Mouse (Mus musculus): ENCODE results near the gene Nme4.
"Not testable (repeated sequence)": the region's sequence is repeated elsewhere in the genome, so short reads cannot be mapped to it uniquely, and the experiment has no call there.

Gene Nme4

DNA sequence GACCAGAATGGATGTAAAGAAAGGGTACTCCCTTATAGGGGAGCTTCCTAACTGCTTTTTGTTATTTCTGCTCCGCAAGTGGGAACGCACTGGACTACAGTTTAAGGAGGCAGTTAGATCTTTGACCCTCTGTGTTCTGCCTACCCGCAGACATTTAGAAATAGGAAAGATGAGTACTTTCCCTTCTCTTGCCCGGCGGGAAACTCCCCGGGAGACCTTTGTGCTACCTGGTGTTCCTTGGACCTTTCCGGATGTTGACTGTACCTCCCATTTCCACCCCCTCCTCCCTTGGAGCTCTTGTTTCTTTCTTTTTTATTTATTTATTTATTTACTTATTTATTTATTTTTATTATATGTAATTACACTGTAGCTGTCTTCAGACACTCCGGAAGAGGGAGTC, 18.7 kb upstream of the Nme4 start:
- DNase-seq (ENCODE audit: low read depth, low spot score): no peak

DNA sequence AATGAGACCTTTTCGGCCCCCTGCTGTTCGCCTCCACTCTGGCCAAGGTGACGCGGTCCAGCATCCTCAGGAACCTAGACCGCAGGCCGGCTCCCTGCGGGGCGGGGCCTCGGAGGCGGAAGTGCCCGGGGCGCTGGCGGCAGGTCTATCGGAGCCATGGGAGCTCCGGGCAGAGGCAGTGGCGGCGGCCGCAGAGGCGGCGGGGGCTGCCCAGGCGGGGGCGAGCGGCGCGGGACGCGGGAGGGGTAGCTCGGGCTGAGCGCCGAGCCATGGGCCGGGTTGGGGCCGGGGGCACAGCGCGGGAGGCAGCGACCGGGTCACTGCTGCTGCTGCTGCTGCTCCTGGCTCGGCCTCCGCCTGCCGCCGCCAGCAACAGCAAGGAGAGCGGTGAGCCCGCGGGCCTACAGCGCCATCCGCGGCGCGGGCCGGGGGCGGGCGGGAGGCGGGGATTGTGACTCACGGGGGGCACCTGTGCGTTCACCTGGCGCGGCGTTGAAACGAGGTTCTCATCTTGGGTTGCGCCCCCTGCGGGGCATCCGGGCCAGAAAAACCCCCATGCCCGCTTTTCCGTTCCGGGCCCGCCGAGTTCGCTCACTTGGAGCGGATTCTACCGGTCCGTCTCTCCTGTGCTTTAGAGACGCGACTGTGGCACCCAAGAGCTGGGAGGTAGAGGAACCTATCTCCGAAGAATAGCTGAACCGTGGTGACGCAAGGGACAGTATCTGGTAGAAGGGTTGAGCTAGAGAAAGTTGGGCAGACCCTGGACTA, 18.0 kb upstream of the Nme4 start, which contains the start of gene Tmem8:
Tmem8 (plus strand) TSS at position 119 of the 768 bp plus-strand sequence.
- DNase-seq (ENCODE audit: low read depth, low spot score): no peak

DNA sequence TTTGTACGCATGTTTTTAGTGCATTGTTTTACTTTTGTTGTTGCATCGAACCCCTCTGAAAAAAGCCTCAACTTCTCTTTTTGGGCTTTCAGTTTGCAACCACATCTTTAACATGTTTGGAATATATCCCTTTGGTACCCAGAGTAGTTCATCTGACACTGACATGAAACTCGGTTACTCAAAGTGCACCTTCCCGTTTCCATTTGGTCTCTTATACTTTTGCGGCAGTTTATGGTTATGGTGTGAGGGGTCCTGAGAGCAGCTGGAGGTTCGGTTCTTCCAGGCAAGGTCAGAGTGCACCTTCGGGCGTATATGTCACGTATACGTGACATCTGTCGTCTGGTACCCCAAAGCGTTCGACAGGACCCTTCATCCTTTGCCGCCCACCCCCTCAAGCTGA, 17.3 kb upstream of the Nme4 start:
- DNase-seq (ENCODE audit: low read depth, low spot score): no peak

GRCm38 (mm10) chr17:26111722-26112121, 16.3 kb upstream of the Nme4 start:
- no peak for DNase-seq (ENCODE audit: low read depth, low spot score)

- no peak for DNase-seq (ENCODE audit: low read depth, low spot score)
These were observed 15.6 kb upstream of the Nme4 start for GRCm38 (mm10) chr17:26111024-26111423.

DNA sequence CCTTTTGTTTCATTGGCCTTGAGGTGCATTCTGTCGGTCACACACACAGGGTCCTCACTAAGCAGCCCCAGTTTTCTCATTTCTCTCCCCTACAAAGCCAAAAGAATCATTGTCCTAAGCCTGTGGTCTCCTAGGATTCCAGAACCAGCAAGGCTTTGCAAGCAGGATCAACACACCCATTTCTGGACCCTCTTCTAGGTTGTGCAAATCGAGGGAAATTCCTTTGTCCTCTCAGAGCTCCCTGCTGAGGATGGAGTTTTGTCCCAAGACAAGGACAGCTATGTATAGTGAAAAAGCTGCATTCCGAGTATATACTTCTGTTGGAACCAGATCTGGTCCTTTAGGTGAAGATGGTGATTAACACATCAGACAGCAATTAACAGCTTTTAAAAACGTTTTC, 14.8 kb upstream of the Nme4 start:
- no peak for DNase-seq (ENCODE audit: low read depth, low spot score)

GRCm38 (mm10) chr17:26105619-26106018, 10.2 kb upstream of the Nme4 start:
- DNase-seq (ENCODE audit: low read depth, low spot score): no peak

DNA sequence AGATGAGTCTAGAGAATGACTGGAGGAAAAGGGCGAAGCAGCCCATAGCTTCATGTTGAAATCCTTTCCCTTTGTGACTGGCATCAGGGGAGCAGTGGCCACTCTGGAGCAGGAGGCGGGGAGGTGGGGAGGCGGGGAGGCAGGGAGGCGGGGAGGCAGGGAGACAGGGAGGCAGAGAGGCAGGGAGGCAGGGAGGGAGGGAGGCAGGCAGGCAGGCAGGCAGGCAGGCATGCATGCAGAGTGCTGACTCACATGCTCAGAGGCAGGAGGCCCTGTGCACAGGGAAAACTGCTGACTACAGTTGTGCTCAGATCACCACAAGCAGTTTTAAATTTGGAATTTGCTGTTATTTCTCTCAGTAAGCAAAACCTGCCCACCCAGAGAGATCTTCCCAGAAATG, 6.1 kb upstream of the Nme4 start:
- no peak for DNase-seq (ENCODE audit: low read depth, low spot score)

DNA sequence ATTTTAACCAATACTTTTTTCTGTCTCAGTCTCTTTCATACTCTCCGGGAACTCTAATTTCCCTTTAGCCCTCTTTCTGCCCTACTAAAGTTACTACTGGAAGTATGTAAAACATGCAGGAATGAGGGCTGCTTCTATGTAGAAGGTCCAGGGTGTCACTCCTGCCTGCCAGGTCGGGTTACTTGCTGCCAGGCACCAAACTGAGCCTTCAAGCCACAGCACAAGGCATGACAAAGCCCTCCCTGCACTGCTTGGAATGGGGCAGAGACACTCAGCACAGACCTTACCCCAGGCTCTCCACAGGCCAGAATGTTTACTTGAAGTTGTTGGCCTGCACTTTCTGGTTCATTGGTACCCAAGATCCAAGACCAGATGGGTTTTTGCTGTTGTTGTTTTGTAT, 4.8 kb upstream of the Nme4 start:
- DNase-seq (ENCODE audit: low read depth, low spot score): no peak

DNA sequence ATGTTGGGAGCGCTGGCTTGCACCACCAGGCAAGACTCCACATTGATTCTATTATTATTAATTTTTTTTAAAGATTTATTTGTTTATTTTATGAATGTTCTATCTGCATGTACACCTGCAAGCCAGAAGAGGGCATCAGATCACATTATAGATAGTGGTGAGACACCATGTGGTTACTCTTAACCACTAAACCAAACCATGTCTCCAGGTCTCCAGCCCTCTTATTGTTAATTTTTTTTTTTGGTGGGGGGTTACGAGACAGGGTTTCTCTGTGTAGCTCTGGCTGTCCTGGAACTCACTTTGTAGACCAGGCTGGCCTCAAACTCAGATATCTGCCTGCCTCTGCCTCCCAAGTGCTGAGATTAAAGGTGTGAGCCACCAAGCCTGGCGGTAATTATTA, 3.9 kb upstream of the Nme4 start:
- DNase-seq (ENCODE audit: low read depth, low spot score): not testable (repeated sequence)

- no peak for DNase-seq (ENCODE audit: low read depth, low spot score)
These were observed 3.1 kb upstream of the Nme4 start for GRCm38 (mm10) chr17:26098461-26098860.

DNA sequence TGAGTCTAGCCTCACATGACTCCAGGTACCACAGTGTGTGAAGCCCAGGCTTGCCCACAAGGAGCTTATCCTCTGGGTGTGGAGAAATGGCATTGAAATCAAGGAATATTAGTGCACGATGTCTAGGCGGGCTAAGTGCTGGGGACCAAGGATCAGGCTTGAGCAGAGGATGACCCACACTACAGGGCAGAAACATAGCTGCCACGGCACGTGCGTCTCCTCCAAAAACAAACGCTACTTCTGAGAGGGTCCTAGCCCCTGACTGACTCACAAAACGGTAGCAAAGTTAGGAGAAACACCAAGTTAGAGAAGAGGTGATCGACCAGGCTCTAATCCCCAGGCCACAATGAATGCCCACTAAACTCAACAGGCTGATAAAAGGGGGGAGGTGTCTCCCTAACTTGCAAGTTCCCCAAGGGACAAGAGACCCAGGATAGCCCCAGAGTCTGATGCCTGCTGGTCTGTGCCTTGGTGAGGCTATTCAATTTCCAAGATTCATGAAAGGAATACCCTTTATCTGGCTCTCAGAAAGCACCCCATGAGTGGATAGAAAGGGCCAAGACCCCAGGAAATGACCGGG, 781 bp downstream of the Nme4 start:
- DNase-seq (ENCODE audit: low read depth, low spot score): no peak

DNA sequence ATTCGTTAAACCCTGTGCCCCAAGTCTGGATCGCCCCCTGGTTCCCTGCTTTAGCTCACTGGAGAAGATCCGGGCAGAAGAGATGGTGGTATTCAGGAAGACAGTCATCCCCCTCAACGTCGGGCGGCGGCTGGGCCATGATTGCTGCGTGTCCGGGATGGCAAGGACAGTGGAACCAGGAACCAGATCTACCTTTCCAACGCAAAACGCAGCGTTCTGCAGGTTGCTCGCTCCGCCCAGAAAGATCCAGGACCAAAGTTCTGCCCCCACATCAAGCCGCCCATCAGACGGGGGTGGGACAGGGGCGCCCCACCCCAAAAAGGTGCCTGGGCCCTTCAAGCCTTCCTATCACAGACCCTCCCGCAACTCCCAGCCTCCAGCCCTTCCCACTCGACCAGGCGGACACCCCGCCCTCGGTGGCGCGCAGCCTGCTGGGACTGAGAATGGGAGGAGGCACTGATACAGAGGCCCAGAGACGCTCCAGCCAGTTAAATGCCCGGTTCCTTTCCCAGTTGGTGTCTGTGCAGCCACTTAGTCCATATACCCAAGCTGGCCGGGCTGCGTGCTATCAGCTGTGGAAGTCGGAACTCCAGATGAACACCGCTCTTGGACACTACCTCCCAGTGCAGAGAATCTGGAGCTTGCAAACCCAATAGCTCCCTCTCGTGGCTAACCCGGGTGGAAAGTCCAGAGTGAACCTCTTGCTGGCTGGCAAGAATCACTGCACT, 5.3 kb downstream of the Nme4 start, which contains the start of gene Decr2:
Decr2 (minus strand) TSS at position 433 of the 728 bp plus-strand sequence.
- DNase-seq (ENCODE audit: low read depth, low spot score): peak; percentile 92

DNA sequence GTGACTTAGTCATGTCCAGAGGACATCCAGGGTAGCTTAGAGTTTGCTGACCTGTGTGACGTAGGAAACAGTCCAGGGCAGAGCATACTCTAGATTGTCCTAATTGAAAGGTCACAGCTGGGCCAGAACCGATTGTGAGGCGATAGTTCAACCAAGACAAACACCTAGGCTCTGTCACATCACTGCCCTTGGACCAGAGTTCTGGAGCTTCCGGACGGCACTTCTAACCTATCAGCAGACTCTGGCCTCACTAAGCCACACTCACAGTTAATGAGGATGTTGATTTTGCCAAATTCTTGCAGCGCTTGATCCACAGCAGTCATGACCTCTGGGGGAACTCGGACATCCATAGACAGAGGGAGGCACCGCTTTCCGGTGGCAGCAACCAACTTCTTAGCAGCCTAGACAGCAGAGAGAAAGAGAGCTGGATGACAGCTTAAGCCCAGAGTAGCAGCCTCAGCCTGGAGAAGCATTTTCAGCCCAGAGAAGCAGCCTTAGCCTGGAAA, 8.3 kb downstream of the Nme4 start:
- DNase-seq (ENCODE audit: low read depth, low spot score): no peak

DNA sequence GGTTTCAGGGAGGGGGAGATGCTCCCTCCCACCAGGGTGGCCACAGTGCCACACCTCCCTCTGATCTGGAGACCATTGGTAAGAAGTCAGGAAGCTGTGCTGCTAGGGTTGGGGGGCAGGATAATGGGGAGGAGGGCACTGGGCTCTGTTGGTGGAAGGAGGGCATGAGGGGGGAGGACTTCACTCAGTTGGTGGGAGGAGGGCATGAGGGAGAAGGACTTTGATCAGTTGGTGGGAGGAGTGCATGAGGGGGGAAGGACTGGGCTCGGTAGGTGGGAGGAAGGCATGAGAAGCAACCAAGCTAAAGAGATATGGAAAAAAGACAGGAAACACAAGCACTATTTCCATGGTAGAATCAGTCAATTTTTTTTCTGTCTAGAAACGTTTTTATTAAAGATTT, 14.5 kb downstream of the Nme4 start:
- no peak for DNase-seq (ENCODE audit: low read depth, low spot score)

DNA sequence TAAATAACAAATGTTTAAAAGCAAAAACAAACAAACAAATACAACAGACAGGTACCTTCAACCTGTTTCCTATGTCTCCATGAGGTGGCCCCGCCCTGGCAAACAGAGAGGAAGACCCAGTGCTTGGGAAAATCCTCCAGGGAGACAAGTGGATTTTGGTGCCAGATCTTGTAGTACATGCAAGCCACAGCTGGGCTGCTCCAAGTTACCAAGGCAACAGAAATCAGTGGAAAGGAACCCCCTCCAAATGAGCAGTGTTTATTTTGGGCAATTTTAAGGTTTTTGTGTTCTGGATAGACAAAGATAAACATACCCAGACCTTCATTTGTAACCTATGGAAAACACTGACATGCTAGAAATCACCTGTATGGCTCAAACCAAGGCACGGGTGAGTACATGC, 16.6 kb downstream of the Nme4 start:
- DNase-seq (ENCODE audit: low read depth, low spot score): no peak

DNA sequence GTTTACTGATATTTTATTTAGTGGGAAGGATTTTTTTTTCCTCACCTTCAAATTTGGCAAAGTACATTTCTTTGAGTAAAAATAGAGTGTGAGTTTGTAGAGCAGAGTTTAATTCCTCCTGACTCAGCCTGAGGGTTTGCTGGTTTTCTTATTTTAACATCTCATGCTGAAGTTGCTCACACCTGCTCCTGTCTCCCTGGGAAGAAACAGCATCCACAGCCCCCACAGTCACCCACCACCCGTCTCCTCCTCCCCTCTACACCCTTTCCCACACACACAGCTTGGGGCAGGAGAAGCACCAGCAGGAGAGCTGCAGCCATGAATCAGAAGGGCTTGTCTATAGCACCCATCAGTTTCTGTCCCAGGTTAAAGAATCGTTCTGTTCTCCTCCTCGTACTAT, 20.2 kb downstream of the Nme4 start:
- no peak for DNase-seq (ENCODE audit: low read depth, low spot score)

DNA sequence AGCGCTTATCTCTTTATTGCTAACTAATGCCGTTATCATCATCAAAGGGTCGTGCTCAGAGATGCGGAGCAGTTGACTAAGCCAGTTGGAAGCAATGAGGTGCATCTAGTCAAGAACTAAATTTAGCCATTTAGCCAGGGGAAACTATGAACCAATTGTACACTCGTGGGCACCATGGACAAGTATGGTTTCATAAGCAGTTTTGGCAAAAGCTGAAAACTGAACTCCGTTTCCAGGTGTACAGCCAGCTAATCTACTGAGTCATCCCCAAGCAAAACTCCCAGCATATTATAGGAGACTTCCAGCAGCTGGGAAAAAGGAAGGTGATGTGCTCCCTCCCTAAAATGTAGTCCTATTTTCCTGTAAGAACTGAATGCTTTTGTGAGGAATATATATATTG, 25.3 kb downstream of the Nme4 start:
- DNase-seq (ENCODE audit: low read depth, low spot score): no peak

GRCm38 (mm10) chr17:26068831-26069739, 26.3 kb downstream of the Nme4 start, which contains the start of gene Rab11fip3:
Rab11fip3 (minus strand) TSS chr17:26069555.
- DNase-seq (ENCODE audit: low read depth, low spot score): peak; percentile 93

- DNase-seq (ENCODE audit: low read depth, low spot score): no peak
These were observed 27.2 kb downstream of the Nme4 start for GRCm38 (mm10) chr17:26068024-26068830.
